Mouse (Mus musculus): ENCODE data around the gene Shisa4.

- no peak for TF ChIP-seq CTCF (IDR thresholded peaks at IDR 0.05; ENCODE audit: borderline replicate concordance, control insufficient read depth, extremely low read depth, insufficient read depth, low read length, poor library complexity)
- no peak for TF ChIP-seq POLR2A (IDR thresholded peaks at IDR 0.05; ENCODE audit: control insufficient read depth, extremely low read depth, insufficient read depth, low read length, poor library complexity)
These were observed 4.0 kb upstream of the Shisa4 start for GRCm38 (mm10) chr1:135379048-135379447.
